Mouse (Mus musculus) cerebellum, adult 2 months (tissue): ENCODE data around the gene Tdrd7.

Experiments
- CTCF ChIP-seq: fragments of 200-500 bp; IDR thresholded peaks from 2 replicates; pipeline ENCODE4 v1.5.1; 2011; ENCODE audit warnings: low read depth, mild to moderate bottlenecking, control low read depth, low read length, moderate library complexity, borderline replicate concordance; ENCODE audit not compliant: insufficient read depth
- POLR2A ChIP-seq: fragments of 200-500 bp; IDR thresholded peaks from 2 replicates; pipeline ENCODE4 v1.6.1; 2011; ENCODE audit warnings: low read length, control low read depth, borderline replicate concordance; ENCODE audit not compliant: insufficient read depth

DNA sequence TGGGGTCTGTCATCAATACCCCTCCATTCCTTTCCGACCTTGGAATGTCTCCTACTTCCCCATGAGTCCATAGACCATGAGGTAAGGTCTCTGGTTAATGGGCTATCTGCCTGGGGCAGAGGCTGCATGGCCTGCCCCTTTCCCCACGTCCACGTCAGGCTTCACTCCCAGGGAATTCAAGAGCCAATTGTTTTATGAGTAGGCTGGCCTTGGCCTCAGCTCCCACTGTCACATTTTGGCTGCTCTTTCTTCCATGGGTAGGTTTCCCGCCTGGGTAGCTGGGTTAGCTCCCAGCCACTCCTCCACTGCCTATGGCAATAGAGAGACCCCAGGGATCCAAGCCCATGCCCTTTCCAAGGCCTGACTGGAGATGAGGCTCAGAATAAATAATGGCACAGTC lies 36.6 kb upstream of the Tdrd7 start:
- TF ChIP-seq CTCF: no peak
- no peak for TF ChIP-seq POLR2A
